Mouse (Mus musculus) testis, adult 2 months (tissue): ENCODE measurements around the gene Coasy.

Experiments used
- CTCF ChIP-seq: fragments of 200-500 bp; IDR thresholded peaks from 2 replicates; pipeline ENCODE4 v1.5.1; 2012; ENCODE audit warnings: low read depth, mild to moderate bottlenecking, inconsistent platforms, low read length, moderate library complexity; ENCODE audit not compliant: control insufficient read depth, insufficient read depth, insufficient replicate concordance
- POLR2A ChIP-seq: fragments of 200-500 bp; IDR thresholded peaks from 2 replicates; pipeline ENCODE4 v1.6.1; 2012; ENCODE audit warnings: low read depth, mild to moderate bottlenecking, inconsistent platforms, low read length, moderate library complexity; ENCODE audit not compliant: control insufficient read depth

- TF ChIP-seq POLR2A (peak; percentile 93), CTCF (no peak)
Observed at GRCm38 (mm10) chr11:101119761-101120544, 37.6 kb downstream of the Coasy start, which contains the start of the genes Retreg3 and Tubg1.
